Mouse (Mus musculus) embryonic facial prominence, embryonic 15.5 days (tissue): ENCODE measurements around the gene Mxra7. TPM values are rescaled to one million over a fixed set of nuclear protein-coding genes. Genes with fewer than 3 reads are reported as not detected.
A peak's percentile ranks its signal among the peaks of the same experiment; 100 is the strongest.

ENCODE experiments used
- ATAC-seq: fragments of 200-750 bp; cut with Nextera tagmentation; 2 replicates; pipeline ENCODE4 v1.8.0; 2017; ENCODE audit warnings: low read depth, moderate TSS enrichment; ENCODE audit not compliant: insufficient number of reproducible peaks, low FRiP score, low TSS enrichment
- H3K27ac ChIP-seq: fragments of 300-500 bp; sonication (generic); replicated peaks from 2 replicates; pipeline ENCODE4 v1.5.1; 2015; ENCODE audit warnings: mild to moderate bottlenecking, inconsistent platforms
- H3K27me3 ChIP-seq: fragments of 300-500 bp; sonication (generic); 2 replicates; pipeline ENCODE4 v1.6.1; 2015; ENCODE audit warnings: inconsistent platforms
- H3K36me3 ChIP-seq: fragments of 300-500 bp; sonication (generic); 2 replicates; pipeline ENCODE4 v1.6.1; 2015; ENCODE audit warnings: mild to moderate bottlenecking, inconsistent platforms
- H3K4me1 ChIP-seq: fragments of 300-500 bp; sonication (generic); 2 replicates; pipeline ENCODE4 v1.6.1; 2015; ENCODE audit warnings: inconsistent platforms
- H3K4me2 ChIP-seq: fragments of 300-500 bp; sonication (generic); replicated peaks from 2 replicates; pipeline ENCODE4 v1.6.1; 2015; ENCODE audit warnings: mild to moderate bottlenecking, inconsistent platforms
- H3K4me3 ChIP-seq: fragments of 300-500 bp; sonication (generic); replicated peaks from 2 replicates; pipeline ENCODE4 v1.5.1; 2015; ENCODE audit warnings: mild to moderate bottlenecking, inconsistent platforms
- H3K9ac ChIP-seq: fragments of 300-500 bp; sonication (generic); 2 replicates; pipeline ENCODE4 v1.6.1; 2015; ENCODE audit warnings: inconsistent platforms
- H3K9me3 ChIP-seq: fragments of 300-500 bp; sonication (generic); replicated peaks from 2 replicates; pipeline ENCODE4 v1.6.1; 2016; ENCODE audit warnings: inconsistent platforms
- WGBS: fragments of 180-500 bp; shearing (Covaris S2); methylation state at CpG from one replicate; pipeline ENCODE4 v1.1.7; 2015; 5-methylcytosine and 5-hydroxymethylcytosine counted together
- polyA plus RNA-seq: library from polyadenylated mRNA; unstranded; fragments of >200 nt; fragmentation: Nextera tagmentation; extraction: Ambion mirVana; gene quantifications from 2 replicates; pipeline ENCODE4 v1.2.1, GENCODE M21; 2015

Gene Mxra7
- polyA plus RNA-seq, 1 experiment from 2014 or later, result 24.8 TPM

DNA sequence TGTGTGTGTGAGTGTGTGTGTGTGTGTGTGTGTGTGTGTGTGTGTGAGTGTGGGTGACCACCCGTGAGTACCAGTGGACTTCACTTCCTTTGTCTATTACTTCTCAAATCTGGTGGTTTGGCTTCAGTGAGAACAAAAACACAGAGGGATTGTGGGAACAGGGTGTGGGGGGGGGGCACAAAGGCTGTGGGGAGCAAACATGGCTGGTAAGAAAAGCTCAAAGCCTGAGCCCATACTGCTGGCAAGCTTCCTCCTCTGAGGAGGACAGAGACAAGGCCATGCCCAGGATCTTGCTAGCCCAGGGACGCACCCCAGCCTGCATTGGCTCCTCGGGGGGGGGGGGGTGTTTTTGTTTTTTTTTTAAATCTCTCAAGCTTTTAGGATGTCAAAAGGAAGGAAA, 20.3 kb downstream of the Mxra7 start:
- Histone ChIP-seq H3K4me1 (peaks cover 47% of the 10 kb centered on the region), H3K9ac (no peak overlapping the region), H3K9me3 (no peaks in the 10 kb centered on the region), H3K27me3 (no peaks in the 10 kb centered on the region), H3K4me2 (no peak overlapping the region), H3K4me3 (no peak overlapping the region), H3K27ac (peak overlapping the region; percentile 73), H3K36me3 (no peaks in the 10 kb centered on the region; the same call in 1 of the 2 replicates)
- 60% methylated on average over 3 of the region's 3 CpGs for WGBS
- no peak for ATAC-seq

- ATAC-seq, result no peak
- WGBS, result 38% methylated on average over 7 of the region's 7 CpGs
- no peak overlapping the region for H3K9ac ChIP-seq
Measured at GRCm38 (mm10) chr11:116807116-116807515, 20.7 kb downstream of the Mxra7 start.

DNA sequence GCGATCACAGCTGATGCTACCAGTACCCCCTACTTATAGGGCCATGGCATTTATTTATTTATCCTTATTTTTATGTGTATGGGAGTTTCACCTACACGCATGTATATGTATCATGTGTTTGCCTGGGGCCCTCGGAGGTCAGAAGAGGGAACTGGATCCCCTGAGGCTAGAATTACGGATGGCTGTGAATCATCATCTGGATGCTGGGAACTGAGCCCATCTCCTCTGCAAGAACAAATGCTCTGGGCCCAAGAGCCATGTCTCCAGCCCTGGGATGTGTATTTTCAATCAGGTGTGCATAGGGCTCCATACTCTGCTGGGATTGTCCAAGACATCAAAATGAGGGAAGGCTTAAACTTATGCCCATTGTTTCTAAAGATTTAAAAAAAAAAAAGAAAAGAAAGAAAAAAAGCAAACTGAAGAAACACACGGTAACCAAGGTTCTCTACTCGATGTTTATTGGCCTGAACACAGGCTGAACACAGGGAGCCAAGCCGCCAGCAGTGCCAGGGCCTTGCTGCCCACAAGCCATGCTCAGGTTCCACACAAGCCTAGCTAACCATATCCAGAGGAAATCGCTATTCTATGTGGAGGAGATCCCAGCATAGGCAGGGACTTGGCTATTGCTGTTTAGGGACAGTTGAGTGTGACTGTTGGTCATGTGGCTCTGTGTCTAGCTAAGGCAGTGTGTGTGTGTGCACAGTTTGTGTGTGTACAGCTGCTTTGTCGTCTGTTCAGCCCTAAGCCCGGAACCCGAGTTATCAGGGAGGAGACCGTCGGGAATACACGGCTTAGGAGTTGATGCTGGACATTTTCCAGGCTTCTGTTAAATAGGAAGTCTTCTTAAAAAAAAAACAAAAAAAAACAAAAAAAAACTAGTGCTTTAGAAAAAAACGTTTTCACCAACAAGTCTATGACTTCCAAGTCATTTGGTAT, 21.4 kb downstream of the Mxra7 start:
- 59% methylated on average over 15 of the region's 15 CpGs for WGBS
- Histone ChIP-seq H3K27ac (no peak overlapping the region), H3K27me3 (no peaks in the 10 kb centered on the region), H3K9ac (no peak overlapping the region), H3K4me2 (no peak overlapping the region), H3K36me3 (no peaks in the 10 kb centered on the region; the same call in 1 of the 2 replicates), H3K9me3 (no peaks in the 10 kb centered on the region), H3K4me3 (no peak overlapping the region), H3K4me1 (peaks cover 38% of the 10 kb centered on the region)
- no peak for ATAC-seq

More at GRCm38 (mm10) chr11:116807116-116807515, 20.7 kb downstream of the Mxra7 start:
- no peak overlapping the region; the same call in 1 of the 2 replicates for H3K27ac ChIP-seq
- no peaks in the 10 kb centered on the region for H3K9me3 ChIP-seq
- peaks cover 43% of the 10 kb centered on the region for H3K4me1 ChIP-seq
- no peaks in the 10 kb centered on the region; the same call in 1 of the 2 replicates for H3K36me3 ChIP-seq
- H3K4me3 ChIP-seq, result no peak overlapping the region
- no peaks in the 10 kb centered on the region for H3K27me3 ChIP-seq
- no peak overlapping the region for H3K4me2 ChIP-seq

GRCm38 (mm10) chr11:116802709-116803108, 25.1 kb downstream of the Mxra7 start:
- Histone ChIP-seq H3K36me3 (no peaks in the 10 kb centered on the region), H3K4me2 (no peak overlapping the region), H3K27ac (no peak overlapping the region), H3K9me3 (no peaks in the 10 kb centered on the region), H3K27me3 (no peaks in the 10 kb centered on the region), H3K4me1 (peaks cover 17% of the 10 kb centered on the region; the same call in 1 of the 2 replicates), H3K9ac (no peak overlapping the region), H3K4me3 (no peak overlapping the region)
- WGBS, result 71% methylated on average over 5 of the region's 5 CpGs
- ATAC-seq, result no peak

- ATAC-seq, result no peak
- H3K4me1 ChIP-seq, result 0 out of 2 replicates have a peak, but pooled peaks cover 5% of the 10 kb centered on the region
- 67% methylated on average over 5 of the region's 5 CpGs for WGBS
- H3K4me3 ChIP-seq, result no peak overlapping the region
- no peak overlapping the region for H3K9ac ChIP-seq
- H3K4me2 ChIP-seq, result no peak overlapping the region
- no peaks in the 10 kb centered on the region for H3K27me3 ChIP-seq
- H3K36me3 ChIP-seq, result no peaks in the 10 kb centered on the region
- no peak overlapping the region for H3K27ac ChIP-seq
- H3K9me3 ChIP-seq, result no peaks in the 10 kb centered on the region
Measured at GRCm38 (mm10) chr11:116801106-116801505, 26.7 kb downstream of the Mxra7 start.

GRCm38 (mm10) chr11:116799364-116799763, 28.5 kb downstream of the Mxra7 start:
- H3K4me3 ChIP-seq, result no peak overlapping the region
- H3K4me2 ChIP-seq, result no peak overlapping the region
- no peak overlapping the region for H3K9ac ChIP-seq
- ATAC-seq, result no peak
- 0 out of 2 replicates have a peak, but pooled peaks cover 3% of the 10 kb centered on the region for H3K4me1 ChIP-seq
- no peaks in the 10 kb centered on the region for H3K36me3 ChIP-seq
- H3K27ac ChIP-seq, result no peak overlapping the region
- no peaks in the 10 kb centered on the region for H3K27me3 ChIP-seq
- no peaks in the 10 kb centered on the region for H3K9me3 ChIP-seq
- WGBS, result 76% methylated on average over 5 of the region's 5 CpGs

- Histone ChIP-seq H3K4me3 (no peak overlapping the region), H3K9ac (no peak overlapping the region), H3K9me3 (no peaks in the 10 kb centered on the region), H3K36me3 (no peaks in the 10 kb centered on the region), H3K4me2 (no peak overlapping the region), H3K4me1 (peaks cover 12% of the 10 kb centered on the region; the same call in 1 of the 2 replicates), H3K27me3 (no peaks in the 10 kb centered on the region), H3K27ac (no peak overlapping the region)
- WGBS, result 77% methylated on average over 10 of the region's 10 CpGs
- no peak for ATAC-seq
Measured at GRCm38 (mm10) chr11:116784221-116784620, 43.6 kb downstream of the Mxra7 start.

DNA sequence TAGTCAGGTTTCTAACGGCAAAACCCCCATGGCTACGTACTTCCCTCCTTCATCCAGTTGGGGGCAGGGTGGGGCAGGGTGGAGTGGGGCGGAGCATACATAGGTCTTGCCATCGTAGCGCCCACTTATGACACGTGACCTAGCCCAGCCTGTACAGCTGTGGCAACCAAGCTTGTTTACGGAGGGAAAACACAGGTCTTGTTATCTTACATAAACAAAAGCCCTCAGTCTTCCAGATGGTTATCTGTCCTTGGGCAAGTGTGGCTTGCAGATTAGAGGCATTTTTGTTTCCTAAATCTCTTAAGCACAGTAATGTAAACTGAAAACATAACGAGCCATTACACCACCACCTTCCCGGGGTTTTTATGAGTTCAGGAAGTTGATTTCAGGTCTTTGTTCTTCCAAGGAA, 45.1 kb downstream of the Mxra7 start:
- no peak for ATAC-seq
- H3K4me2 ChIP-seq, result no peak overlapping the region
- H3K4me3 ChIP-seq, result no peak overlapping the region
- WGBS, result 62% methylated on average over 9 of the region's 9 CpGs
- no peaks in the 10 kb centered on the region for H3K9me3 ChIP-seq
- H3K27ac ChIP-seq, result no peak overlapping the region
- H3K4me1 ChIP-seq, result peaks cover 12% of the 10 kb centered on the region; the same call in 1 of the 2 replicates
- H3K9ac ChIP-seq, result no peak overlapping the region
- no peaks in the 10 kb centered on the region for H3K27me3 ChIP-seq
- no peaks in the 10 kb centered on the region for H3K36me3 ChIP-seq

DNA sequence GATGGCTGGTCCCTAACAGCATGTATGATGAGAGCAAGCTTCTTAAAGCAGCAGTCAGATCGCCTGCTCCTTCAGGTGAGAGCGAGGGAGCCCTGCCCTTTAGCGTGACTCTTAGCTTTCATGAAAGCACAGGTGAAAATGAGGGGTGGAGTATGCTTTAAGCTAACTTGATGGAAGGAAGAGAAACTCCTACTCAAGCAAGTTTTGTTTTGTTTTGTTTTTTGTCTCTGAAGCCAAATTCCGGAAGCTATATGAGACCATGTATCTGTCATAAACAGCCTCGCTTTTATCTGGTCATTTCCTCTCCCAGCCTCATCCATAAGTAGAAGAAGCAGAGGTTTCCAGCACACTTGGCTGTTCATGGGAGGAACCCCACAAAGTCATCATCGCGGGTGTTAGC, 52.4 kb downstream of the Mxra7 start, which contains the start of gene St6galnac1:
Gene St6galnac1 (minus strand): TSS at position 101 of the 400 bp plus-strand sequence.
- 74% methylated on average over 7 of the region's 7 CpGs for WGBS
- no peaks in the 10 kb centered on the region for H3K4me1 ChIP-seq
- no peak within 1 kb of the TSS for H3K9ac ChIP-seq
- H3K4me3 ChIP-seq, result no peak within 1 kb of the TSS
- H3K27me3 ChIP-seq, result no peaks in the 10 kb centered on the region
- ATAC-seq, result no peak
- H3K36me3 ChIP-seq, result no peaks in the 10 kb centered on the region
- no peaks in the 10 kb centered on the region for H3K9me3 ChIP-seq
- no peak within 1 kb of the TSS for H3K27ac ChIP-seq
- H3K4me2 ChIP-seq, result no peak within 1 kb of the TSS

DNA sequence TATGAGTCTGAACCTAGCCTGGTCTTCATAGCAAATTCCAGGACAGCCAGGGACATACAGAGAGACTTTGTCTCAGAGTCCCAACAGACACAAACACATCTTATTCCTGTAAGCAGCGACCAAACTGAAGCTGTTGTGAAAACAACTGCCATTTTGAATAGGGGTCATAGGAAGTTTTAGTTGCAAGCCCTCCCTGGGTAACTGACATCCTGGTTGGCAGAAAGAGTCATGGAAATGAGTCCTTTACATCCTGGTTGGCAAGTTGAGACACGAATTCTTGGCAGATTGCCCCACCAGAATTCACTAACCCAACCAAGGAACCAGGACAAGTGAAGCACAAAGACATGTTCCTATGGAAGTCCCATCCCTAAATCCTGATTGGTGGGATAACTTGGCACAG, 54.6 kb downstream of the Mxra7 start:
- no peak overlapping the region for H3K4me2 ChIP-seq
- no peak for ATAC-seq
- no peaks in the 10 kb centered on the region for H3K4me1 ChIP-seq
- WGBS, result 47% methylated on average over 2 of the region's 2 CpGs
- H3K4me3 ChIP-seq, result no peak overlapping the region
- H3K27ac ChIP-seq, result no peak overlapping the region
- H3K27me3 ChIP-seq, result no peaks in the 10 kb centered on the region
- H3K9ac ChIP-seq, result no peak overlapping the region
- no peaks in the 10 kb centered on the region for H3K9me3 ChIP-seq
- H3K36me3 ChIP-seq, result no peaks in the 10 kb centered on the region

GRCm38 (mm10) chr11:116769873-116770272, 58.0 kb downstream of the Mxra7 start:
- no peak overlapping the region for H3K4me2 ChIP-seq
- no peak overlapping the region for H3K9ac ChIP-seq
- WGBS, result 85% methylated on average over 5 of the region's 5 CpGs
- no peaks in the 10 kb centered on the region for H3K36me3 ChIP-seq
- no peak overlapping the region for H3K4me3 ChIP-seq
- no peaks in the 10 kb centered on the region for H3K9me3 ChIP-seq
- H3K27me3 ChIP-seq, result no peaks in the 10 kb centered on the region
- no peak for ATAC-seq
- H3K4me1 ChIP-seq, result no peaks in the 10 kb centered on the region
- no peak overlapping the region for H3K27ac ChIP-seq
